Mouse (Mus musculus) Patski (cell line): Measurements from ENCODE around the gene Apoc2. TPM values are rescaled to one million over a fixed set of nuclear protein-coding genes. Genes with fewer than 3 reads are reported as not detected.

Experiments
- ATAC-seq: fragments of 100-300 bp; one replicate; pipeline ENCODE4 v1.8.0; 2021
- CTCF ChIA-PET: fragments of 350-600 bp; sonication (Branson Sonifier 250); formaldehyde crosslinking; loops from one replicate; lab custom pipeline; 2022; ENCODE audit warnings: inconsistent platforms; lab: Charles Lee
- POLR2A ChIA-PET: fragments of 350-600 bp; sonication (Branson Sonifier 250); formaldehyde crosslinking; loops from one replicate; lab custom pipeline; 2022; ENCODE audit warnings: antibody characterized with exemption, inconsistent platforms; lab: Charles Lee
- DNase-seq: peaks from one replicate; pipeline ENCODE4 v3.0.0-alpha.2; 2011; ENCODE audit warnings: low read depth, low spot score
- H3K27me3 ChIP-seq: fragments of 371-371 bp; one replicate; pipeline ENCODE4 v1.5.1; 2021
- CTCF ChIP-seq: fragments of 100-300 bp; IDR thresholded peaks from one replicate; pipeline ENCODE4 v1.5.1; 2021
- in situ Hi-C: fragments of 300-500 bp; cut with MboI; formaldehyde crosslinking; loops from 3 replicates; pipeline ENCODE4 v1.11.1; 2018; ENCODE audit warnings: low pct_unique_long_range_greater_than_20kb, mixed read lengths
- polyA plus RNA-seq: library from polyadenylated mRNA; unstranded; gene quantifications from one replicate; pipeline ENCODE4 v1.2.3, GENCODE M21; 2021

Apoc2 gene
- polyA plus RNA-seq, 1 experiment from 2014 or later: not detected

- DNase-seq (no peak), ATAC-seq (no peak)
- peak; percentile 39 for TF ChIP-seq CTCF
- no peaks in the 10 kb centered on the region for H3K27me3 ChIP-seq
- CTCF ChIA-PET: interaction anchor here (1.0 to 5.8 kb wide), 3 partner anchors 26 to 49 kb away, joined by 3 to 120 read pairs (median 4); partner anchors contain the start of genes Apoc1 and Apoe
- POLR2A ChIA-PET: interaction anchor here (1.1 kb wide), 1 partner anchor 48 kb away, joined by 3 read pairs; the partner anchor contains the start of gene Tomm40
- in situ Hi-C loops: loop anchor here (5.0 kb wide), 1 partner anchor 46 kb away; no protein-coding TSS in a partner anchor
Observed at GRCm38 (mm10) chr7:19666750-19667149, 11.0 kb downstream of the Apoc2 start.

- POLR2A ChIA-PET: interaction anchor here (1.1 to 1.4 kb wide), 3 partner anchors 9 to 36 kb away, joined by 3 to 4 read pairs (median 3); partner anchors contain the start of gene Relb
- CTCF ChIA-PET: interaction anchor here (1.6 to 5.8 kb wide), 2 partner anchors 28 to 36 kb away, joined by 4 to 120 read pairs; partner anchors contain the start of genes Apoc1 and Apoe
- in situ Hi-C loops: loop anchor here (5.0 kb wide), 1 partner anchor 47 kb away; no protein-coding TSS in a partner anchor
- TF ChIP-seq CTCF: peak; percentile 73
- no peaks in the 10 kb centered on the region for H3K27me3 ChIP-seq
- ATAC-seq (peak; percentile 63), DNase-seq (peak; percentile 92)
Observed at GRCm38 (mm10) chr7:19664955-19665841, 12.5 kb downstream of the Apoc2 start, which contains the start of gene Clptm1. Gene Clptm1 (minus strand): TSS chr7:19665033.

GRCm38 (mm10) chr7:19664455-19664954, 13.2 kb downstream of the Apoc2 start:
- CTCF ChIA-PET: interaction anchor here (1.4 to 5.8 kb wide), 2 partner anchors 36 to 37 kb away, joined by 4 to 120 read pairs; partner anchors contain the start of gene Apoe
- no peaks in the 10 kb centered on the region for H3K27me3 ChIP-seq
- DNase-seq: no peak
- no peak for TF ChIP-seq CTCF
- ATAC-seq: no peak
- POLR2A ChIA-PET: interaction anchor here (1.1 to 1.4 kb wide), 3 partner anchors 8 to 35 kb away, joined by 3 to 4 read pairs (median 3); partner anchors contain the start of gene Relb
- in situ Hi-C loops: no loop called here

GRCm38 (mm10) chr7:19663940-19664339, 13.8 kb downstream of the Apoc2 start:
- no peak for TF ChIP-seq CTCF
- no peaks in the 10 kb centered on the region for H3K27me3 ChIP-seq
- POLR2A ChIA-PET: interaction anchor here (1.1 to 1.4 kb wide), 2 partner anchors 20 to 34 kb away, joined by 3 read pairs; partner anchors contain the start of gene Relb
- in situ Hi-C loops: no loop called here
- CTCF ChIA-PET: interaction anchor here (1.1 to 1.4 kb wide), 2 partner anchors 21 to 37 kb away, joined by 3 to 4 read pairs; no protein-coding TSS in a partner anchor
- DNase-seq: no peak
- ATAC-seq: no peak

- in situ Hi-C loops: no loop called here
- no peak for ATAC-seq
- DNase-seq: no peak
- no peaks in the 10 kb centered on the region for H3K27me3 ChIP-seq
- ChIA-PET POLR2A (no interaction called here), CTCF (no interaction called here)
- TF ChIP-seq CTCF: no peak
Observed at GRCm38 (mm10) chr7:19652614-19653013, 25.1 kb downstream of the Apoc2 start.

GRCm38 (mm10) chr7:19651063-19651786, 26.5 kb downstream of the Apoc2 start:
- ChIA-PET POLR2A (no interaction called here), CTCF (no interaction called here)
- no peak for ATAC-seq
- in situ Hi-C loops: no loop called here
- H3K27me3 ChIP-seq: no peaks in the 10 kb centered on the region
- no peak for TF ChIP-seq CTCF
- no peak for DNase-seq

GRCm38 (mm10) chr7:19641223-19641622, 36.5 kb downstream of the Apoc2 start:
- no peak for DNase-seq
- in situ Hi-C loops: no loop called here
- no peak for TF ChIP-seq CTCF
- ATAC-seq: no peak
- ChIA-PET CTCF (interaction anchor here (1.5 kb wide), 1 partner anchor 9 kb away, joined by 5 read pairs; no protein-coding TSS in a partner anchor), POLR2A (no interaction called here)
- H3K27me3 ChIP-seq: no peaks in the 10 kb centered on the region

- no peak for TF ChIP-seq CTCF
- ChIA-PET POLR2A (no interaction called here), CTCF (interaction anchor here (1.0 to 1.7 kb wide), 4 partner anchors 8 to 45 kb away, joined by 3 to 5 read pairs (median 4); no protein-coding TSS in a partner anchor)
- no peak for ATAC-seq
- in situ Hi-C loops: no loop called here
- no peaks in the 10 kb centered on the region for H3K27me3 ChIP-seq
- no peak for DNase-seq
Observed at GRCm38 (mm10) chr7:19635074-19635827, 42.5 kb downstream of the Apoc2 start.

GRCm38 (mm10) chr7:19634591-19634990, 43.1 kb downstream of the Apoc2 start:
- no peak for DNase-seq
- no peaks in the 10 kb centered on the region for H3K27me3 ChIP-seq
- in situ Hi-C loops: no loop called here
- ChIA-PET POLR2A (no interaction called here), CTCF (interaction anchor here (1.6 to 1.7 kb wide), 2 partner anchors 9 to 45 kb away, joined by 5 read pairs; no protein-coding TSS in a partner anchor)
- no peak for ATAC-seq
- no peak for TF ChIP-seq CTCF
